Mouse (Mus musculus) large intestine, adult 2 months (tissue): ENCODE data around the gene Atrnl1. TPM values are rescaled to one million over a fixed set of nuclear protein-coding genes. Genes with fewer than 3 reads are reported as not detected.

ENCODE experiments used
- DNase-seq: peaks from one replicate; pipeline ENCODE4 v3.0.0-alpha.2; 2012; ENCODE audit warnings: low read depth, low spot score
- WGBS: fragments of 180-500 bp; shearing (Covaris S2); methylation state at CpG from one replicate; pipeline ENCODE4 v1.1.7; 2018; 5-methylcytosine and 5-hydroxymethylcytosine counted together
- polyA plus RNA-seq: library from polyadenylated mRNA; depleted of rRNA; stranded (reverse); fragments of >200 nt; gene quantifications from 2 replicates; pipeline ENCODE4 v1.2.3, GENCODE M21; 2012; rRNA removed

Atrnl1 gene
- 6.8 and 11.8 TPM in 2 replicates for polyA plus RNA-seq

- 1% methylated on average over 100 of the region's 103 CpGs for WGBS
- no peak for DNase-seq
Measured at GRCm38 (mm10) chr19:57610476-57611261, at the start of gene Atrnl1. TSS of gene Atrnl1 (plus strand) at chr19:57611034.

GRCm38 (mm10) chr19:57561486-57561885 lies 49.3 kb upstream of the Atrnl1 start:
- 80% methylated on average over 4 of the region's 4 CpGs for WGBS
- no peak for DNase-seq

GRCm38 (mm10) chr19:57569040-57569439 lies 41.8 kb upstream of the Atrnl1 start:
- no peak for DNase-seq
- WGBS, result 55% methylated on average over 6 of the region's 6 CpGs

GRCm38 (mm10) chr19:57572360-57573237 lies 38.2 kb upstream of the Atrnl1 start:
- DNase-seq, result no peak
- 58% methylated on average over 16 of the region's 16 CpGs for WGBS

- no peak for DNase-seq
Measured at GRCm38 (mm10) chr19:57573470-57573869, 37.4 kb upstream of the Atrnl1 start.

- WGBS, result 74% methylated on average over 7 of the region's 7 CpGs
- no peak for DNase-seq
Measured at GRCm38 (mm10) chr19:57575027-57575426, 35.8 kb upstream of the Atrnl1 start.

- 52% methylated on average over 5 of the region's 5 CpGs for WGBS
- DNase-seq, result no peak
Measured at GRCm38 (mm10) chr19:57576836-57577235, 34.0 kb upstream of the Atrnl1 start.

- WGBS, result 58% methylated on average over 6 of the region's 6 CpGs
- no peak for DNase-seq
Measured at GRCm38 (mm10) chr19:57577256-57577655, 33.6 kb upstream of the Atrnl1 start.

GRCm38 (mm10) chr19:57580962-57581361 lies 29.9 kb upstream of the Atrnl1 start:
- no peak for DNase-seq
- WGBS, result 65% methylated on average over 7 of the region's 7 CpGs

GRCm38 (mm10) chr19:57585231-57585792 lies 25.5 kb upstream of the Atrnl1 start:
- 66% methylated on average over 4 of the region's 4 CpGs for WGBS
- no peak for DNase-seq

- no peak for DNase-seq
- WGBS, result 41% methylated on average over 10 of the region's 10 CpGs
Measured at GRCm38 (mm10) chr19:57586172-57586571, 24.7 kb upstream of the Atrnl1 start.

- DNase-seq, result no peak
- WGBS, result 53% methylated on average over 9 of the region's 9 CpGs
Measured at GRCm38 (mm10) chr19:57589516-57589915, 21.3 kb upstream of the Atrnl1 start.

GRCm38 (mm10) chr19:57590895-57591294 lies 19.9 kb upstream of the Atrnl1 start:
- WGBS, result 70% methylated on average over 5 of the region's 5 CpGs
- DNase-seq, result no peak

- DNase-seq, result no peak
- 84% methylated on average over 10 of the region's 10 CpGs for WGBS
Measured at GRCm38 (mm10) chr19:57591631-57592030, 19.2 kb upstream of the Atrnl1 start.

- 73% methylated on average over 2 of the region's 2 CpGs for WGBS
- no peak for DNase-seq
Measured at GRCm38 (mm10) chr19:57592355-57592754, 18.5 kb upstream of the Atrnl1 start.

GRCm38 (mm10) chr19:57599126-57599525 lies 11.7 kb upstream of the Atrnl1 start:
- 85% methylated on average over 8 of the region's 8 CpGs for WGBS
- DNase-seq, result no peak

GRCm38 (mm10) chr19:57600233-57600929 lies 10.5 kb upstream of the Atrnl1 start:
- DNase-seq, result no peak
- WGBS, result 39% methylated on average over 16 of the region's 16 CpGs

- DNase-seq, result no peak
- 85% methylated on average over 2 of the region's 2 CpGs for WGBS
Measured at GRCm38 (mm10) chr19:57600930-57601328, 9.9 kb upstream of the Atrnl1 start.

- 83% methylated on average over 3 of the region's 3 CpGs for WGBS
Measured at GRCm38 (mm10) chr19:57603593-57603992, 7.2 kb upstream of the Atrnl1 start.

GRCm38 (mm10) chr19:57605941-57606340 lies 4.9 kb upstream of the Atrnl1 start:
- no peak for DNase-seq
- WGBS, result 77% methylated on average over 3 of the region's 3 CpGs

More at GRCm38 (mm10) chr19:57603593-57603992, 7.2 kb upstream of the Atrnl1 start:
- DNase-seq, result no peak
